Mouse (Mus musculus): ENCODE results near the gene Llgl2. TPM values are rescaled to one million over a fixed set of nuclear protein-coding genes. Genes with fewer than 3 reads are reported as not detected.
A peak's percentile ranks its signal among the peaks of the same experiment; 100 is the strongest.

The Llgl2 gene
- polyA plus RNA-seq (2014; fragmentation: Nextera tagmentation; extraction: Ambion mirVana): 37.6 and 41.1 TPM in 2 replicates

DNA sequence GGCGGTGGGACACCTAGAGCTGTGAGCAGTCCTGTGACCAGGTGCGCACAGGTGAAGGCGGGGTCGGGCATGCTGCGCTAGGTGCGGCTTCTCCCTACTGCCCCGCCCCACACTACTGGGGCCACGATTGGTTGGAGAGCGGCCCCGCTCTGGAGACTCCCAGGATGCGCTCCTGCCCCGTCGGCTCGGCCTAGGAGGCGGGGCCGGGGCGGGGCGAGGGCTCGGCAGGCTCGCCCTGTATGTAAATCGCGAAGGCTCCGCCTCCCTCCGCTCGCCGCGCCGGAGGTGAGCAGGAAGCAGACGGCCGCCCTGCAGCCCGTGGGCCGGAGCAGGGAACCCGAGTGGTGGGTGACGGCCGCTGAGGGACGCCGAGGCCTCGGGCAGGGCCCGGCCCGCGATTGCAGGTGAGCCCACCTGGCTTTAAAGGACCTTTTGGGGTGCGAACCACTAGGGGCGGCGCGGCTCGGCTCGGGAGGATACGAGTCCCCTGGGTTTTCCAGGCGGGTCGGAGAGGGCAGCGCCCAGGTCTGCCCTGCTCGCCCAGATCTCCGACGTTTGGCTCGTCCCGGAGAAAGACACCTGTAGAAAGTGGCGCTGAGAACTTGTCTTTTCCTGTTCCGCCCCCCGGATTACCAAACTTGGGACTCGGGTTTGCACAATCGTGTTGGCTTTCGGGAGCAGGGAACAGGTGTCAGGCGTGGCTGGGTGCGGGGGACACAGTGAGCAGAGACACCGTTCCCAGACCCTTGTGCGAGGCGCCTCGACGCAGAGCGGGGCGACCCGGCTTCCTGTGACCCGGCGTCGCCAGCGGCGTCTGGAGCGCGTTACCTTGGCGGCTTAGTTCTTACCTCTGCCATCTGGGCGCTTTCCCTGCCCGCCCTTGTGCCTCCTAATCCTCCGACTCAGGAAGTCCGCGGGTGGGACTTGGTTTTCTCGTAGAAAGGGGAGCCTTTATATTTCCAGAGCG, at the start of gene Llgl2:
Gene Llgl2, plus strand, starts transcription at position 276 of the 967 bp plus-strand sequence.
- Histone ChIP-seq H3K4me3 (ENCODE audit: low read depth, low read length) (peak within 1 kb of the TSS; percentile 51), H3K4me2 (replicated peaks; ENCODE audit: low read depth, low read length) (peak within 1 kb of the TSS; percentile 91), H3K27ac (ENCODE audit: low read length) (peak within 1 kb of the TSS; percentile 61), H3K36me3 (ENCODE audit: control insufficient read depth, insufficient read depth, low read length) (peaks cover 19% of the 10 kb centered on the region), H3K9me3 (ENCODE audit: control insufficient read depth, low read depth, low read length) (no peaks in the 10 kb centered on the region), H3K27me3 (ENCODE audit: control insufficient read depth, insufficient read depth, low read length) (no peaks in the 10 kb centered on the region), H3K4me1 (ENCODE audit: control insufficient read depth, insufficient read depth, low read length) (peaks cover 11% of the 10 kb centered on the region), H3K9ac (replicated peaks; ENCODE audit: low read depth, low read length) (peak within 1 kb of the TSS; percentile 51)
- under 1% methylated on average over 85 of the region's 87 CpGs for WGBS
- ATAC-seq (ENCODE audit: insufficient number of reproducible peaks, insufficient read depth, low FRiP score, low read depth): peak; percentile 97

DNA sequence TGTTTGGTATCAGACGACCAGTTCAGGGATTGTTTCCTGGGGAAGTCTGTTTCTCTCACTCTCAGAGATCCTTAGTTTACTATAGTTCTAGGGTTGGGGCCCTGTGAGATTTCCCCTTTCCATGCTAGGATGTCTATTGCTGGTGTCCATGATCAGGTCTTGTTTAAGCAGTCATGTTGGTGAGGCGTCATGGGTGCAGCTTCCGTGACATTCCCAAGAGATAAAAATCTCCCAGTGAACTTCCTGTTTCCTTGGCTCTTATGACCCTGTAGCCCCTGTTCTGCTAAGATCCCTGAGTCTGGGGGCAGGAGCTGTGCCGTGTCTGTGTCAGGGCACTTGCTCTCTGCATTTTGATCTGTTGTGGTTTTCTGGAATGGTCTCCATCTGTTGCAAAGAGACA, 49.2 kb upstream of the Llgl2 start:
- no peak overlapping the region for H3K9ac ChIP-seq (replicated peaks; ENCODE audit: low read depth, low read length)
- H3K27me3 ChIP-seq (ENCODE audit: control insufficient read depth, insufficient read depth, low read length): no peaks in the 10 kb centered on the region
- H3K9me3 ChIP-seq (ENCODE audit: control insufficient read depth, low read depth, low read length): no peaks in the 10 kb centered on the region
- 47% methylated on average over 4 of the region's 4 CpGs for WGBS
- H3K4me3 ChIP-seq (ENCODE audit: low read depth, low read length): no peak overlapping the region
- H3K4me2 ChIP-seq (replicated peaks; ENCODE audit: low read depth, low read length): no peak overlapping the region
- no peak for ATAC-seq (ENCODE audit: insufficient number of reproducible peaks, insufficient read depth, low FRiP score, low read depth)
- peaks cover 34% of the 10 kb centered on the region for H3K4me1 ChIP-seq (ENCODE audit: control insufficient read depth, insufficient read depth, low read length)
- H3K27ac ChIP-seq (ENCODE audit: low read length): no peak overlapping the region
- no peaks in the 10 kb centered on the region; the same call in 1 of the 2 replicates for H3K36me3 ChIP-seq (ENCODE audit: control insufficient read depth, insufficient read depth, low read length)

DNA sequence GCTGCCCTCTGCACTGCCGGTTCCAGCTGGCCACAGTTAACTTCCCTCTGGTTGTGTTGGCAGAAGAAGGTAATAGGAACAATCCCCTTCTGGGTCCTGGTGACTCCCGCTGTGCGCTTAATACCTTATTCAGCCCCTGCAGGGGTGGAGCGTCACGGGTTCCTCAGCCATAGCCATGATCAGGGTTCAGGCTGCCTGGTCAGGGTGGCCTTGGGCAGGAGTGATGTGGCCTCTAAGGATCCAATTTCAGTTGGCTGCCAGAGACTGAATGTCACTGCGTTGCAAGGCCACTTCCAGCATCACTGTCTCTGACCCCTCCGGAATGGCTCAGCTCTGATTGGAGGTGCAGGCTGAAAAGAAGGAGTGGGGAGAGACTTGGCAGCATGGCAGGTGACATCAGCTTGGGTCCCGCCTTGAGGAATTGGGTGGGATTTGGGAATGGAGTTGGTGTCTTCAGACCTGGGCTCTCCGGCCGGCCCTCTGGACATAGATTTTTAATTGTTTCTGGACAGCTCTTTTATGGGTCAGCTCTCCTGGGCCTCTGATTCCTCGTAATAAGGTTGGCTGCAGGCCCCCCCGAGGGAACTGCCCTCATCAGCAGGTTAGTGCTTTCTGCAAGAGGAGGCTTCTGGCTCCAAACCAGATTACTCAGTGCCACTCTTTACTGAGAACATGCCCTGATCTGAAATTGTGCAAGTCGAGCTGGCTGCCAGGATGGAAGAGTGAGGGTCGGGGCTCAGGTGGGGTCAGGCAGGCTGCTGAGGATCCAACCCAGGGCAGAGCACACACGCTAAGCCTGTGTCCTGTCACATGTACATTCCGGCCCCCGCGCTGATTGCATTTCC, 47.8 kb upstream of the Llgl2 start:
- Histone ChIP-seq H3K36me3 (ENCODE audit: control insufficient read depth, insufficient read depth, low read length) (no peaks in the 10 kb centered on the region), H3K9me3 (ENCODE audit: control insufficient read depth, low read depth, low read length) (no peaks in the 10 kb centered on the region), H3K27ac (ENCODE audit: low read length) (no peak overlapping the region; the same call in 1 of the 2 replicates), H3K4me2 (replicated peaks; ENCODE audit: low read depth, low read length) (no peak overlapping the region), H3K4me3 (ENCODE audit: low read depth, low read length) (no peak overlapping the region), H3K9ac (replicated peaks; ENCODE audit: low read depth, low read length) (no peak overlapping the region), H3K27me3 (ENCODE audit: control insufficient read depth, insufficient read depth, low read length) (no peaks in the 10 kb centered on the region), H3K4me1 (ENCODE audit: control insufficient read depth, insufficient read depth, low read length) (peaks cover 47% of the 10 kb centered on the region)
- no peak for ATAC-seq (ENCODE audit: insufficient number of reproducible peaks, insufficient read depth, low FRiP score, low read depth)
- WGBS: 47% methylated on average over 18 of the region's 18 CpGs

- H3K9ac ChIP-seq (replicated peaks; ENCODE audit: low read depth, low read length): no peak overlapping the region
- H3K4me2 ChIP-seq (replicated peaks; ENCODE audit: low read depth, low read length): no peak overlapping the region
- H3K36me3 ChIP-seq (ENCODE audit: control insufficient read depth, insufficient read depth, low read length): no peaks in the 10 kb centered on the region
- no peaks in the 10 kb centered on the region for H3K27me3 ChIP-seq (ENCODE audit: control insufficient read depth, insufficient read depth, low read length)
- 69% methylated on average over 9 of the region's 9 CpGs for WGBS
- H3K27ac ChIP-seq (ENCODE audit: low read length): peak overlapping the region; percentile 44; the same call in 1 of the 2 replicates
- H3K4me3 ChIP-seq (ENCODE audit: low read depth, low read length): no peak overlapping the region
- ATAC-seq (ENCODE audit: insufficient number of reproducible peaks, insufficient read depth, low FRiP score, low read depth): no peak
- no peaks in the 10 kb centered on the region for H3K9me3 ChIP-seq (ENCODE audit: control insufficient read depth, low read depth, low read length)
- H3K4me1 ChIP-seq (ENCODE audit: control insufficient read depth, insufficient read depth, low read length): peaks cover 47% of the 10 kb centered on the region
Measured at GRCm38 (mm10) chr11:115776954-115777353, 46.9 kb upstream of the Llgl2 start.

DNA sequence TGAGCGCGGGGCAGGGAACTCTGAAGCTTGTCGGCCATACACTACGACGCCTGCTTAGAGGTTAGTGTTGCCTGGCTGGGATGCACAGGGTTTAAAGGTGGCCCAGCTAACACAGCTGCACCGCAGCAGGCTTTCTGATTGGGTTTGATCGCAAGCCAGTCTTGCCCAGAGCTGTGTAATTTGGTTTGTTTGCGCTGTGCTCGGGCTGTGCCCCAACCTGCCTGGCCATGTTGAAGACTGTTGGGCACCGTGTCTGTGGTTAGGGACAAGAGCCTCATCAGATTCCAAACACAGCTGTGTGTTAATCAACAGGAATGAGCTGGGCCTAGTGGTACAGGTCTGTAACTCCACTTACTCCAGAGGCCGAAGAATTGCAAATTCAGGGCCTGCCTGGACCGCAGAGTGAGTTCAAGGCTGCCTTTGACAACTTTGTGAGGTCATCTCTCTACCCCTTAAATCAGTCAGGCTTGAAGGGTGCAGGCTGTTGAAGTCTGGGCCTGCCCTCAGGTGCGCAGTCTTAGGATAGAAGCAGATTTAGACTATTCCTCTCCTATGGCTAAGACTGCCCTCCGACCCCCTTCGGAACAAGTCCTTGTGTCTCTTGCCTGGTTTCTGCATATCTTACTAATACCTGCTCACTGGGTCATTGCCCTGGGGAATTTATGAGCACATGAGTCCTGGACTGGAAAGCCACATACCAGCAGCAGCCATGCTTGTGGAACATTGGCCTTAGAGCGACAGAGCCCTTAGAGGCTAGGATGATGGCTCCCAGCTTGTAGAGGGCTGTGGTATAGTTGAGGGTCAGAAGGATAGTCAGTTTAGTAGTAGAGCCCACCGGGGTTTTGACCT, 46.1 kb upstream of the Llgl2 start:
- 78% methylated on average over 17 of the region's 17 CpGs for WGBS
- H3K9ac ChIP-seq (replicated peaks; ENCODE audit: low read depth, low read length): no peak overlapping the region
- peak overlapping the region; percentile 74 for H3K27ac ChIP-seq (ENCODE audit: low read length)
- no peaks in the 10 kb centered on the region for H3K36me3 ChIP-seq (ENCODE audit: control insufficient read depth, insufficient read depth, low read length)
- H3K4me2 ChIP-seq (replicated peaks; ENCODE audit: low read depth, low read length): no peak overlapping the region
- H3K27me3 ChIP-seq (ENCODE audit: control insufficient read depth, insufficient read depth, low read length): no peaks in the 10 kb centered on the region
- H3K4me1 ChIP-seq (ENCODE audit: control insufficient read depth, insufficient read depth, low read length): peaks cover 47% of the 10 kb centered on the region
- no peak for ATAC-seq (ENCODE audit: insufficient number of reproducible peaks, insufficient read depth, low FRiP score, low read depth)
- no peak overlapping the region for H3K4me3 ChIP-seq (ENCODE audit: low read depth, low read length)
- no peaks in the 10 kb centered on the region for H3K9me3 ChIP-seq (ENCODE audit: control insufficient read depth, low read depth, low read length)

DNA sequence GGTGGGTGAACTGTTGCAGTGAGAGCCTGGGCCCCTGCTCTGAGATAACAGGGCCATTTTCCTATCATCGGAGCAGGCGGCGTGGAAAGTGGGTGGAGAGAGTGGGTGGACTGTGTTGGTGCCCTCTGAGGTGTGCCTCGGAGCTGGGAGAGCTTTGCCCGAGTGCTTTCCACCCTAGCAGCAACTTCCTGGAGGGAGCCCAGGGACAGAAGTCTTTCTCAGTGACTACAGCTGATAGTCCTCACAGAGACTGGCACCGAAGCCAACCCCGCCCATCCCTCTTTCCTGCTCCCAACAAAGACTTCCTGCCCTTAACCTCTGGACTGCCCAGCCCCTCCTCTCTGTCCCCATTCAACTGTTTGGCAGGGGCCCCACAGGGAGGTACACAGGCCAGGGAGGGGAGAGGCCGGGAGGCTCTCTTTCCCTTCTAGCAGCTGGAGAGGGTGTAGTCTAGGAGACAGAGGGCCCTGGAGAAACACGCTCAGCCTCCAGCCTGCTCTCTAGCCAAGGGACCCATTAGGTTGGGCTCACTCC, 44.7 kb upstream of the Llgl2 start:
- Histone ChIP-seq H3K27ac (ENCODE audit: low read length) (peak overlapping the region; percentile 90), H3K4me3 (ENCODE audit: low read depth, low read length) (no peak overlapping the region), H3K9ac (replicated peaks; ENCODE audit: low read depth, low read length) (no peak overlapping the region), H3K9me3 (ENCODE audit: control insufficient read depth, low read depth, low read length) (no peaks in the 10 kb centered on the region), H3K4me1 (ENCODE audit: control insufficient read depth, insufficient read depth, low read length) (peaks cover 47% of the 10 kb centered on the region), H3K27me3 (ENCODE audit: control insufficient read depth, insufficient read depth, low read length) (no peaks in the 10 kb centered on the region), H3K36me3 (ENCODE audit: control insufficient read depth, insufficient read depth, low read length) (no peaks in the 10 kb centered on the region), H3K4me2 (replicated peaks; ENCODE audit: low read depth, low read length) (peak overlapping the region; percentile 23)
- WGBS: 9% methylated on average over 9 of the region's 9 CpGs
- peak; percentile 94 for ATAC-seq (ENCODE audit: insufficient number of reproducible peaks, insufficient read depth, low FRiP score, low read depth)

- Histone ChIP-seq H3K4me1 (ENCODE audit: control insufficient read depth, insufficient read depth, low read length) (peaks cover 41% of the 10 kb centered on the region), H3K4me3 (ENCODE audit: low read depth, low read length) (no peak overlapping the region), H3K27ac (ENCODE audit: low read length) (peak overlapping the region; percentile 90; the same call in 1 of the 2 replicates), H3K36me3 (ENCODE audit: control insufficient read depth, insufficient read depth, low read length) (0 out of 2 replicates have a peak, but pooled peaks cover under 1% of the 10 kb centered on the region), H3K9me3 (ENCODE audit: control insufficient read depth, low read depth, low read length) (no peaks in the 10 kb centered on the region), H3K27me3 (ENCODE audit: control insufficient read depth, insufficient read depth, low read length) (no peaks in the 10 kb centered on the region), H3K4me2 (replicated peaks; ENCODE audit: low read depth, low read length) (no peak overlapping the region), H3K9ac (replicated peaks; ENCODE audit: low read depth, low read length) (no peak overlapping the region)
- ATAC-seq (ENCODE audit: insufficient number of reproducible peaks, insufficient read depth, low FRiP score, low read depth): no peak
- WGBS: 32% methylated on average over 20 of the region's 20 CpGs
Measured at GRCm38 (mm10) chr11:115780141-115781070, 43.4 kb upstream of the Llgl2 start.
